37 mouse cellular contexts compared by ENCODE assay signal in genomic region chr10:25526622-25527021, GRCm38 (mm10). TPM values are rescaled to one million over a fixed set of nuclear protein-coding genes. Genes with fewer than 3 reads are reported as not detected.
DNase-seq lines count a peak whose midpoint lies in the region; ATAC-seq and TF ChIP-seq lines count a peak whose summit lies in the region.
"Had no signal": no experiment of that assay in that cellular context is flagged by ENCODE, and none has a peak within 500 bp of the region (broad histone marks: within the 10 kb centered on the region; RNA-seq: fewer than 3 reads in every experiment).

No protein-coding gene starts in this region.

- 85% methylated on average over 4 of the region's 4 CpGs for WGBS in limb, embryonic 13.5 days

- peaks cover 28% of the 10 kb centered on the region for H3K36me3 ChIP-seq in limb, embryonic 13.5 days
- H3K36me3 ChIP-seq: forebrain, embryonic 12.5 days; hindbrain, embryonic 13.5 days; midbrain, embryonic 12.5 days; neural tube, embryonic 13.5 days had no signal

- peak; percentile 69 for ATAC-seq in limb, embryonic 13.5 days (ENCODE audit: low FRiP score, low read depth)
- ATAC-seq: forebrain, postnatal 0 days; intestine, postnatal 0 days had no signal

- H3K4me3 ChIP-seq in gastrocnemius, adult 2 months = no peak overlapping the region
- H3K4me3 ChIP-seq in limb, embryonic 13.5 days = no peak overlapping the region
- H3K4me3 ChIP-seq: embryonic facial prominence, embryonic 13.5 days; forebrain, embryonic 12.5 days; heart, embryonic 12.5 days; hindbrain, embryonic 13.5 days; midbrain, embryonic 12.5 days; neural tube, embryonic 13.5 days had no signal

- H3K9ac ChIP-seq in limb, embryonic 13.5 days = no peak overlapping the region
- H3K9ac ChIP-seq: embryonic facial prominence, embryonic 13.5 days; forebrain, embryonic 12.5 days; forebrain, postnatal 0 days; heart, embryonic 12.5 days; hindbrain, embryonic 13.5 days; liver, embryonic 14.5 days; midbrain, embryonic 12.5 days; neural tube, embryonic 13.5 days had no signal

- no peak for TF ChIP-seq CTCF in gastrocnemius, adult 2 months (IDR thresholded peaks at IDR 0.05)

- H3K4me2 ChIP-seq in limb, embryonic 13.5 days (replicated peaks) = no peak overlapping the region
- H3K4me2 ChIP-seq: embryonic facial prominence, embryonic 13.5 days; forebrain, embryonic 12.5 days; heart, embryonic 12.5 days; hindbrain, embryonic 13.5 days; midbrain, embryonic 12.5 days; neural tube, embryonic 13.5 days had no signal

- no peaks in the 10 kb centered on the region for H3K9me3 ChIP-seq in limb, embryonic 13.5 days
- H3K9me3 ChIP-seq: embryonic facial prominence, embryonic 13.5 days; forebrain, embryonic 12.5 days; heart, embryonic 12.5 days; hindbrain, embryonic 13.5 days; midbrain, embryonic 12.5 days; neural tube, embryonic 13.5 days had no signal

- H3K27ac ChIP-seq in gastrocnemius, adult 2 months = peak overlapping the region; percentile 61
- no peak overlapping the region for H3K27ac ChIP-seq in limb, embryonic 13.5 days
- H3K27ac ChIP-seq: embryonic facial prominence, embryonic 13.5 days; forebrain, embryonic 12.5 days; hindbrain, embryonic 13.5 days; liver, embryonic 14.5 days; midbrain, embryonic 12.5 days; neural tube, embryonic 13.5 days had no signal

- peak; percentile 28 for DNase-seq in gastrocnemius, adult 2 months
- no peak for DNase-seq in gastrocnemius, postnatal 36 days
- peak; percentile 7 for DNase-seq in lung, postnatal 10 days
- DNase-seq in lung, postnatal 36 days = no peak
- DNase-seq in Muller cell, postnatal 12 days (ENCODE audit: inconsistent ontology term) = peak; percentile 32
- no peak for DNase-seq in kidney, postnatal 14 days
- no peak for DNase-seq in spleen, adult 18-20 months
- DNase-seq: adrenal gland, postnatal 14 days; cerebellum, adult 11-12 months; cerebellum, adult 9-11 months; embryo, embryonic 11 days; forebrain, postnatal 0 days; heart, postnatal 4 days; kidney, postnatal 25 days; liver; lung, adult 2 months; lung, postnatal 14 days; thymus, adult 2 months had no signal

- intact Hi-C loops in gastrocnemius, adult 2 months (cut with DNase I) = no loop called here
- intact Hi-C loops in gastrocnemius, postnatal 36 days (cut with DNase I) = no loop called here

- H3K27me3 ChIP-seq in limb, embryonic 13.5 days = no peaks in the 10 kb centered on the region
- H3K27me3 ChIP-seq: embryonic facial prominence, embryonic 13.5 days; forebrain, embryonic 12.5 days; heart, embryonic 12.5 days; hindbrain, embryonic 13.5 days; midbrain, embryonic 12.5 days; neural tube, embryonic 13.5 days had no signal

- 0 out of 2 replicates have a peak, but pooled peaks cover 3% of the 10 kb centered on the region for H3K4me1 ChIP-seq in limb, embryonic 13.5 days
- H3K4me1 ChIP-seq: embryonic facial prominence, embryonic 13.5 days; forebrain, embryonic 12.5 days; heart, embryonic 12.5 days; midbrain, embryonic 12.5 days had no signal

RNA-seq across cellular contexts. Expression of gene Smlr1, which starts 9.4 kb away (rescaled TPM):
- not detected for total RNA-seq in gastrocnemius, adult 2 months (2021)
- not detected for total RNA-seq in gastrocnemius, postnatal 36 days (2021)
- polyA plus RNA-seq in limb, embryonic 13.5 days (2015; fragmentation: Nextera tagmentation; extraction: Ambion mirVana) = not detected in 2 replicates
- total RNA-seq: forebrain, postnatal 0 days; heart, postnatal 4 days; layer of hippocampus, adult 18-20 months; layer of hippocampus, postnatal 10 days; left cerebral cortex, adult 18-20 months; left cerebral cortex, postnatal 14 days; megakaryocyte progenitor cell, adult 5-6 weeks; MEL had no signal
- polyA plus RNA-seq: embryonic facial prominence, embryonic 13.5 days; forebrain, embryonic 12.5 days; forebrain, postnatal 0 days; gonadal fat pad, adult 2 months; heart, embryonic 12.5 days; heart, postnatal 0 days; kidney, embryonic 14.5 days; lung, adult 2 months; midbrain, embryonic 12.5 days; midbrain, postnatal 0 days; neural tube, embryonic 13.5 days; thymus, adult 2 months had no signal

Comparison
In these comparisons a context has a peak if more than half of its experiments do, and no peak if none do; other contexts are left out.
1. DNase-seq: peak in gastrocnemius, adult 2 months (single experiment), lung, postnatal 10 days (single experiment) and Muller cell, postnatal 12 days (single experiment); none in gastrocnemius, postnatal 36 days (0 of 2), lung, postnatal 36 days (single experiment), kidney, postnatal 14 days (single experiment) and spleen, adult 18-20 months (0 of 2).